Mouse (Mus musculus) MEL (cell line): ENCODE measurements around the gene Zfp712. TPM values are rescaled to one million over a fixed set of nuclear protein-coding genes. Genes with fewer than 3 reads are reported as not detected.

Experiments used
- DNase-seq: peaks from one replicate; pipeline ENCODE4 v3.0.0; 2011; ENCODE audit warnings: low read depth, low spot score
- H3K27ac ChIP-seq: 2 replicates; pipeline ENCODE4 v1.5.1; 2012; ENCODE audit warnings: low read depth, mild to moderate bottlenecking, control low read depth, low read length, moderate library complexity; ENCODE audit not compliant: control insufficient read depth
- H3K27me3 ChIP-seq, 2 experiments: fragments of 150-350 bp in 1 of 2; sonication (generic) in 1 of 2; 2 replicates each; pipeline ENCODE4 v1.6.1; 2012; ENCODE audit warnings: low read length in 2 of 2, mild to moderate bottlenecking in 2 of 2, improper control_type of control experiment in 1 of 2, moderate library complexity in 1 of 2; ENCODE audit not compliant: insufficient read depth in 2 of 2, control insufficient read depth in 1 of 2
- H3K36me3 ChIP-seq, 2 experiments: 2 replicates each; pipeline ENCODE4 v1.6.1; 2012 to 2014; ENCODE audit warnings: low read length in 2 of 2, improper control_type of control experiment in 1 of 2, inconsistent platforms in 1 of 2, mild to moderate bottlenecking in 1 of 2; ENCODE audit not compliant: insufficient read depth in 2 of 2, control insufficient read depth in 1 of 2
- H3K4me1 ChIP-seq, 2 experiments: fragments of 150-350 bp in 1 of 2; sonication (generic) in 1 of 2; 2 replicates each; pipeline ENCODE4 v1.6.1; 2012; ENCODE audit warnings: low read length in 2 of 2, improper control_type of control experiment in 1 of 2, mild to moderate bottlenecking in 1 of 2; ENCODE audit not compliant: insufficient read depth in 2 of 2, control insufficient read depth in 1 of 2
- H3K4me3 ChIP-seq, 2 experiments: fragments of 150-350 bp in 1 of 2; sonication (generic) in 1 of 2; 2 replicates each; pipeline ENCODE4 v1.5.1; 2012; ENCODE audit warnings: low read depth in 2 of 2, low read length in 2 of 2, mild to moderate bottlenecking in 2 of 2, moderate library complexity in 2 of 2, control low read depth in 1 of 2, improper control_type of control experiment in 1 of 2; ENCODE audit not compliant: control insufficient read depth in 1 of 2, insufficient read depth in 1 of 2
- H3K79me2 ChIP-seq: 2 replicates; pipeline ENCODE4 v1.6.1; 2012; ENCODE audit warnings: mild to moderate bottlenecking, low read length, moderate library complexity; ENCODE audit not compliant: control insufficient read depth, poor library complexity, insufficient read depth
- H3K9ac ChIP-seq: 2 replicates; pipeline ENCODE4 v1.6.1; 2012; ENCODE audit warnings: low read depth, mild to moderate bottlenecking, control low read depth, low read length, moderate library complexity; ENCODE audit not compliant: control insufficient read depth, poor library complexity, severe bottlenecking
- H3K9me3 ChIP-seq: fragments of 150-350 bp; sonication (generic); replicated peaks from 2 replicates; pipeline ENCODE4 v1.6.1; 2012; ENCODE audit warnings: mild to moderate bottlenecking, low read length, improper control_type of control experiment, moderate library complexity; ENCODE audit not compliant: insufficient read depth
- BHLHE40 ChIP-seq: IDR thresholded peaks from 2 replicates; pipeline ENCODE4 v1.6.1; 2012; ENCODE audit warnings: low read depth, mild to moderate bottlenecking, inconsistent platforms, low read length, improper control_type of control experiment, borderline replicate concordance
- CHD1 ChIP-seq: IDR thresholded peaks from 2 replicates; pipeline ENCODE4 v1.6.1; 2012; ENCODE audit warnings: low read depth, mild to moderate bottlenecking, inconsistent platforms, low read length, improper control_type of control experiment
- CHD2 ChIP-seq: IDR thresholded peaks from 2 replicates; pipeline ENCODE4 v1.6.1; 2011; ENCODE audit warnings: low read length, improper control_type of control experiment
- CTCF ChIP-seq, 3 experiments: IDR thresholded peaks in 2 of 3; conservative IDR thresholded peaks in 1 of 3; 2 replicates each; pipeline ENCODE4 v1.5.1; 2011 to 2012; ENCODE audit warnings: low read length in 3 of 3, low read depth in 2 of 3, mild to moderate bottlenecking in 2 of 3, improper control_type of control experiment in 1 of 3, inconsistent platforms in 1 of 3, mixed read lengths in 1 of 3, moderate library complexity in 1 of 3; ENCODE audit not compliant: control insufficient read depth in 1 of 3, insufficient read depth in 1 of 3, poor library complexity in 1 of 3, severe bottlenecking in 1 of 3
- E2F4 ChIP-seq: IDR thresholded peaks from 2 replicates; pipeline ENCODE4 v1.6.1; 2011; ENCODE audit warnings: low read depth, low read length, improper control_type of control experiment, borderline replicate concordance
- ELF1 ChIP-seq: IDR thresholded peaks from 2 replicates; pipeline ENCODE4 v1.6.1; 2014; ENCODE audit warnings: low read depth, mild to moderate bottlenecking, inconsistent platforms, low read length, improper control_type of control experiment, moderate library complexity
- ETS1 ChIP-seq: IDR thresholded peaks from 2 replicates; pipeline ENCODE4 v1.6.1; 2012; ENCODE audit warnings: low read depth, mild to moderate bottlenecking, inconsistent platforms, low read length, improper control_type of control experiment, moderate library complexity
- JUND ChIP-seq: IDR thresholded peaks from 2 replicates; pipeline ENCODE4 v1.6.1; 2011; ENCODE audit warnings: low read depth, mild to moderate bottlenecking, improper control_type of control experiment, low read length
- KAT2A ChIP-seq: conservative IDR thresholded peaks from 2 replicates; pipeline ENCODE4 v1.6.1; 2012; ENCODE audit warnings: low read depth, low read length, improper control_type of control experiment, inconsistent platforms
- MAZ ChIP-seq: IDR thresholded peaks from 2 replicates; pipeline ENCODE4 v1.6.1; 2012; ENCODE audit warnings: low read depth, mild to moderate bottlenecking, inconsistent platforms, low read length, improper control_type of control experiment
- MYB ChIP-seq: IDR thresholded peaks from 2 replicates; pipeline ENCODE4 v1.6.1; 2011; ENCODE audit warnings: mild to moderate bottlenecking, low read depth, low read length, improper control_type of control experiment
- NRF1 ChIP-seq: IDR thresholded peaks from 2 replicates; pipeline ENCODE4 v1.6.1; 2014; ENCODE audit warnings: low read depth, mild to moderate bottlenecking, inconsistent platforms, low read length, improper control_type of control experiment, moderate library complexity; ENCODE audit not compliant: poor library complexity, insufficient read depth, severe bottlenecking
- POLR2AphosphoS5 ChIP-seq: IDR thresholded peaks from 2 replicates; pipeline ENCODE4 v1.6.1; 2012; ENCODE audit warnings: low read depth, borderline replicate concordance, mild to moderate bottlenecking, inconsistent platforms, low read length, moderate library complexity, mixed read lengths
- RCOR1 ChIP-seq: IDR thresholded peaks from 2 replicates; pipeline ENCODE4 v1.6.1; 2012; ENCODE audit warnings: low read depth, mild to moderate bottlenecking, inconsistent platforms, low read length, improper control_type of control experiment
- TAL1 ChIP-seq: IDR thresholded peaks from 2 replicates; pipeline ENCODE4 v1.6.1; 2012; ENCODE audit warnings: mild to moderate bottlenecking, inconsistent platforms, low read length, moderate library complexity, mixed read lengths
- TBP ChIP-seq: IDR thresholded peaks from 2 replicates; pipeline ENCODE4 v1.8.0; 2011; ENCODE audit warnings: low read depth, low read length, improper control_type of control experiment
- USF2 ChIP-seq, 2 experiments: IDR thresholded peaks; 2 replicates each; pipeline ENCODE4 v1.6.1; 2011 to 2012; ENCODE audit warnings: improper control_type of control experiment in 2 of 2, low read length in 2 of 2, borderline replicate concordance in 1 of 2, inconsistent platforms in 1 of 2, low read depth in 1 of 2, mild to moderate bottlenecking in 1 of 2; ENCODE audit not compliant: insufficient read depth in 1 of 2
- ZC3H11A ChIP-seq: IDR thresholded peaks from 2 replicates; pipeline ENCODE4 v1.6.1; 2012; ENCODE audit warnings: low read depth, mild to moderate bottlenecking, inconsistent platforms, low read length, improper control_type of control experiment
- ZKSCAN1 ChIP-seq: IDR thresholded peaks from 2 replicates; pipeline ENCODE4 v1.6.1; 2012; ENCODE audit warnings: low read depth, mild to moderate bottlenecking, inconsistent platforms, low read length, improper control_type of control experiment, moderate library complexity
- ZNF384 ChIP-seq: IDR thresholded peaks from 2 replicates; pipeline ENCODE4 v1.6.1; 2012; ENCODE audit warnings: low read depth, mild to moderate bottlenecking, inconsistent platforms, low read length, improper control_type of control experiment
- polyA plus RNA-seq, 2 experiments: library from polyadenylated mRNA; stranded (reverse) in 1 of 2; unstranded in 1 of 2; fragments of >175 nt in 1 of 2; fragments of >200 nt in 1 of 2; gene quantifications; 2 replicates each; pipeline versions ENCODE4 v1.2.1 to v1.2.4; 2012; ENCODE audit warnings: low replicate concordance in 2 of 2, low read depth in 1 of 2; ENCODE audit not compliant: insufficient read length in 2 of 2, insufficient read depth in 1 of 2, missing spikeins in 1 of 2
- total RNA-seq: library from RNA; depleted of rRNA; stranded (reverse); fragments of 300-350 nt; gene quantifications from 2 replicates; pipeline ENCODE4 v1.2.3, GENCODE M21; 2012

Gene Zfp712
- total and polyA plus RNA-seq, 3 experiments, result 0.47 to 0.85 TPM; not detected in 1

- Histone ChIP-seq H3K4me3 (no peak within 1 kb of the TSS), H3K79me2 (no peaks in the 10 kb centered on the region), H3K36me3 (no peaks in the 10 kb centered on the region), H3K27ac (no peak within 1 kb of the TSS), H3K4me1 (no peaks in the 10 kb centered on the region), H3K27me3 (no peaks in the 10 kb centered on the region), H3K9ac (no peak within 1 kb of the TSS), H3K9me3 (no peaks in the 10 kb centered on the region)
- no peak for DNase-seq
- TF ChIP-seq ETS1, result no peak
- TF ChIP-seq MAZ, result no peak
- TF ChIP-seq CHD1, result no peak
- no peak for TF ChIP-seq ZKSCAN1
- no peak for TF ChIP-seq ZC3H11A
- TF ChIP-seq JUND, result no peak
- TF ChIP-seq CHD2, result no peak
- no peak for TF ChIP-seq TBP
- no peak for TF ChIP-seq USF2 (IDR thresholded peaks at IDR 0.05; ENCODE audit: borderline replicate concordance in 1 of 2, insufficient read depth in 1 of 2, low read depth in 1 of 2, low read length in 2 of 2)
- TF ChIP-seq POLR2AphosphoS5, result no peak
- TF ChIP-seq ELF1, result no peak
- TF ChIP-seq MYB, result no peak
- no peak for TF ChIP-seq BHLHE40
- no peak for TF ChIP-seq KAT2A
- no peak for TF ChIP-seq NRF1
- TF ChIP-seq RCOR1, result no peak
Observed at GRCm38 (mm10) chr13:67097876-67098275, 36.9 kb upstream of the Zfp712 start, which contains the start of gene Zfp708. Zfp708 (minus strand) TSS chr13:67097976.

- H3K27me3 ChIP-seq, result no peaks in the 10 kb centered on the region
- no peaks in the 10 kb centered on the region for H3K79me2 ChIP-seq
- H3K4me1 ChIP-seq, result no peaks in the 10 kb centered on the region
- no peaks in the 10 kb centered on the region for H3K36me3 ChIP-seq
- no peak overlapping the region for H3K9ac ChIP-seq
- H3K9me3 ChIP-seq, result no peaks in the 10 kb centered on the region
- H3K4me3 ChIP-seq, result no peak overlapping the region
- TF ChIP-seq ZNF384, result no peak
- TF ChIP-seq TAL1, result no peak
- TF ChIP-seq CTCF (IDR thresholded peaks at IDR 0.05 in 2 of 3, conservative IDR thresholded peaks at IDR 0.05 in 1 of 3; ENCODE audit: control insufficient read depth in 1 of 3, insufficient read depth in 1 of 3, low read depth in 2 of 3, low read length in 3 of 3, poor library complexity in 1 of 3, severe bottlenecking in 1 of 3), result no peak
- TF ChIP-seq BHLHE40, result no peak
- TF ChIP-seq E2F4, result no peak
- TF ChIP-seq, all 39 proteins: peak for 0
- no peak for DNase-seq
- no peak overlapping the region for H3K27ac ChIP-seq
Observed at GRCm38 (mm10) chr13:67090154-67090553, 29.2 kb upstream of the Zfp712 start.
